Mouse (Mus musculus): ENCODE results near the gene Asb3.
"Not testable (repeated sequence)": the region's sequence is repeated elsewhere in the genome, so short reads cannot be mapped to it uniquely, and the experiment has no call there.

The Asb3 gene

DNA sequence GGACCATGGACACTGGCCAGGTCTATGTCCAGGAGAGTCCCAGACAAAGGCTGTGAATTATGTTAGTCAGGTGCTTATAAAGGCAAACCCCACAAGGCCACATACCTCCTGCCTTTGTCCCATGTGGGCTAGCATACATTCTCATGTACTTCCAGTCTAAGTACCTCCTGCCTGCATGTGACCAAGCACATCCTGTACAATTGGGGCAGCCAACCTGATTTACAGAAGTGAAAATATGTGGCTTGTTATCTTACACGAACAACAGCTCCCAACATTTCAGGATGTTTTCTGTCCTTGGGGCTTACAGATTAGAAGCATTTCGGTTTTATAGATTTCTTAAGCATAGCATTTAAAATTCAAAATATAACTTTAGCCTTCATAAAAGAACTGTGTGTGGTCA lies 114.8 kb downstream of the Asb3 start:
- DNase-seq (ENCODE audit: low spot score in 2 of 2) = no peak

DNA sequence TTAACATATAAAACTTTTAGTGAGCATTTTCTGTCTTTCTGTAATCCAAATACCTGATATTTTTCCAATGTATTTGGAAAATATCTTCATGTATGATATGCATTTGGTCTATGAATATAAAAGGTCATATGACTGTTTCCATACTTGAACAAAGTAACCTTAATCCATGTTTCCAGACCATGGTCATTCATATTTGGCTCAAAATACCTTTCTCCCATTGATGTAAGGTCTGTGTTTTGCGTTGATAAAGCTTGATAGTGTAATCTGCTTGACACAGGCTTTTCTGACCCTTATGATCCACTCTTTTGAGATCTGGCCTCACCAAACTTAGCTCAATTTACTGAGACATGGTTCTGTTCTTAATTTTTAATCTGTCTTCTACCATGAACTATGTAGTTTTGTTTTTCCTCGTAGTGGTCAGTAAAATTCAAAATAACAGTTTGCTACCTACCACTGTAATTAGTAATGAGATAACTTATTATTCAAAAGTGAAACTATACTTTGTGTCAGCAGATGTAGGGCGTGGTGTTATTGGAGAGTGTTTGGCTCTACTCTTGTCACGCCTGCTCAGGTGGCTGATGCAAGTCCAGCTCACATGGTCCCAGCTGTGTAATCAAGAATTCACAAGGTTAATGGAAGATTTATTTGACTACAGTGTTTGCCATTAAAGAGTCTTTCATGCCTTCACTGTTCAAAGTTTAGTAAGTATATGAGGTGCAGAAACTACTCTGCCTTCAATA lies 116.1 kb downstream of the Asb3 start:
- no peak for DNase-seq (ENCODE audit: low spot score in 2 of 2)

DNA sequence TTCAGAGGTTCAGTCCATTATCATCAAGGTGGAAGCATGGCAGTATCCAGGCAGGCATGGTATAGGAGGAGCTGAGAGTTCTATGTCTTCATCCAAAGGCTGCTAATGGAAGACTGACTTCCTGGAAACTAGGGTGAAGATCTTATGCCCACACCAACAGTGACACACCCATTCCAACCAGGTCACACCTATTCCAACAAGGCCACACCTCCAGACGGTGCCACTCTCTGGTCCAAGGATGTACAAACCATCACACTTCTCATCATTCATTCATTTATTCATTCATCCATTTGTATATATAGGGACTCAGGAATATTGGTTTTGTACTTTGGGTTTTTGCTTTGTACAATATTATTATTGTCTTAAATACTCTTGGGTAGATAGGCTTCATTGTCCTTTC lies 124.5 kb downstream of the Asb3 start:
- DNase-seq (ENCODE audit: low spot score in 2 of 2) = not testable (repeated sequence)

DNA sequence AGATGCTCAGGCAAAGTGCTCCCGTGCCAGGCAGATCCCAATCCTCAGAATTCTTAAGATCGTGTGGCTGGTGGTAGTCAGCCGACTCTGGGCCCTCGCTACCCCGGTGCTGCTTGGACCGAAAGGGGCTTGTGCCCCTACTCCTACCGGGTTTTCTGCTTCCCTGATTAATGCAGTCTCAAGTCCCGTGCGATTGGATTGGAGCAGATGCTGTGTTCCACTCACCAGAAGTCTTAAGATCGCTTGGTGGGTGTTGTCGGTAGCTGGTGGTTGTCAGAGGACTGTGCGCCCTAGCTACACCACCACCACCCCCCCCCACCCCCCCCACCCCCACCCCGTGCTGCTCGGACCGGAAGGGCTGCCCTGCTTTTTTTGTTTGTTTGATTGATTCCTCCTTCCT lies 132.2 kb downstream of the Asb3 start:
- DNase-seq (ENCODE audit: low spot score in 2 of 2) = not testable (repeated sequence)

DNA sequence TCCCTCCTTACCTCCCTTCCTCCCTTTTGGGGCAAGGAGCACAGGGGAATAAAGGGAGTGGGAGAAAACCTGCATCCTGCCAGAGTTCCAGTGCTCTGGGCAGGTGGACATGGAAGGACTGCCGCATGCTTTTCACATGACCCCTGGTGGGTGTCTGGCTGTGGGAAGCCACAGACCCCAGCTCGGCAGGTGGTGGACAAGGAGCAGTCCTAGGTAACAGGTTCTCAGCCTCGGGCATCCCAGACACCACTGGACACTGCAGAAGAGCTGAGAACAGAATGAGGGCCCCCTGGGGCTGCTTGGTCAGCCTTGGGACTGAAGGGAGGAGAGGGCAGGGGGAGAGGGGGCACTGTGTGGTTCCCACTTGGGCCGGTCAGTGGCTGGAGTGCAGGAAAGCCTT lies 149.7 kb downstream of the Asb3 start:
- no peak for DNase-seq (ENCODE audit: low spot score in 2 of 2)

DNA sequence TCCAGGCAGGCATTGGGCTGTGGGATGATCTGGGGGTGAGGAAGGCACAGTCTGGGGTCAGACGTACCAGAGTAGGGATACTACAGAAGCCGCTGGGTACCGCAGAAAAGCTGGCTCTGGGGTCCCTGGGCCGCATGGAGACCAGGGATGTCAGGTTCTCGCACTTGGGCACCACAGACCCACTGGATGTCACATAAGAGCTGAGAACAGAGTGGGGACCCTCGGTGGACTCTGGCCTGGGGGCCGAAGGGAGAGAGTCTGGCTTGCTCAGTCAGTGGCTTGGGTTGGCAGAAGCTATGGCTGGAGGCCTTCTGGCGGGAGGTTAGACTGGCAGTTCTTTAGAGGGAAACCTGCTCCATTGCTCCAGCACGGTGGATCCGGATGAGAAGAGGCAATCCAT lies 204.8 kb downstream of the Asb3 start:
- no peak for DNase-seq (ENCODE audit: low spot score in 2 of 2)

DNA sequence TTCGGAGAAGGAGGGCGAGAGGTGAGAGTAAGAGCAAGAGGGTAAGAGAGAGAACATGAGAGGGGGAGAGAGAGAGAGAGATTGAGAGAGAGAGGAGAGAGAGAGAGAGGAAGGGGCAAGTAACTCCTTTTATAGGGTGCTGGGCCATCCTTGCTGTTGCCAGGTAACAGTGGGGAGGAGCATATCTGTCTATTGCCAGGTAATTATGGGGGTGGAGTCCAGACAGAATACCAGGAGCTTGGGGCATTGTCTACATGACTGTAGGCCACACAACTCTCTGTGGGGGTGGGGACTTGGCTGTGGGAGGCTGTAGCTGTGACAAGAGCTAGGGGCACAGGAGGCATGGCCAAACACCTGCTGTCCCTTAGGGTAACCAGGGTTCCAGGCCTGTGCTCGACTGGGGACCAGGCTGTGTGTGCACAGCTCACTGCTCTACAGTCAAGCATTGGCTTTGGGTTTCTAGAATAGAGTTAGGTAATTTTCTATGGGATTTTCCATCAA lies 205.3 kb downstream of the Asb3 start:
- DNase-seq (ENCODE audit: low spot score in 2 of 2) = no peak

DNA sequence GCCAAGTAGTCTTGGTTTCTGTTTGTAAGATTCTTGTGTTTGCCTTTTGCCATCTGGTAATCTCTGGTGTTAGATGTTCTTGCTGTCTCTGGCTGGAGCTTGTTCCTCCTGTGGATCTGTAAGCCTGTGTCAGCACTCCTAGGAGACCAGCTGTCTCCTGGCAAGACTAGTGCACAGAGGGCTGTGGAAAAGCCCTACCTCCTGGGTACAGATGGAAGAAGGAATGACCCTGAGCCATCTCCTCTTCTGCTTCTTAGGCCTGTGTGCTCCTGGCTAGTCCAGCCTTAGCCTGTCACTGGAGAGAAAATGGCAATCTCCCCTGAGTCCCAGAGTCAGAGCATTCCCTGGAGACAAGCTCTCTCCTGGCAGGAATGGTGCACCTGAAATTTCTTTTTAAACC lies 214.3 kb downstream of the Asb3 start:
- DNase-seq (ENCODE audit: low spot score in 2 of 2) = not testable (repeated sequence)

DNA sequence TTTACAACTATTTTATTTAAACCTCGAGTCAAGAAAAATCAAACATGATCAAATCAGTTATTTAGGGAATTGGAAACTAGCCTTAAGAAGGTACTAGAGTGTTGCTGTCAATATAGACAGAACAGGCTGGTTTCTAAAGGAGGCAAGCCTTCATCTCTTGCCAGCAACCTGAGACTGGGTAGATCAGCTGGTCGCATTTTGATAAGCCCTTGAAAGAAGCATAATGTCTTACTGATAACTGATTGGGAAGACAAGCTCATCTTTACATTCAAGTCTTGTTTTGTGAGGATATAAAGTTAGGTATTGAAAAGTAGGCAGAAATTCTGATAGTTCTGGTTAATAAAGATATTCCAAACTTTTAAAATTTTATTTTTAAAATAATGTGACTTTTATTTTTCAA lies 217.0 kb downstream of the Asb3 start:
- DNase-seq (ENCODE audit: low spot score in 2 of 2) = no peak

DNA sequence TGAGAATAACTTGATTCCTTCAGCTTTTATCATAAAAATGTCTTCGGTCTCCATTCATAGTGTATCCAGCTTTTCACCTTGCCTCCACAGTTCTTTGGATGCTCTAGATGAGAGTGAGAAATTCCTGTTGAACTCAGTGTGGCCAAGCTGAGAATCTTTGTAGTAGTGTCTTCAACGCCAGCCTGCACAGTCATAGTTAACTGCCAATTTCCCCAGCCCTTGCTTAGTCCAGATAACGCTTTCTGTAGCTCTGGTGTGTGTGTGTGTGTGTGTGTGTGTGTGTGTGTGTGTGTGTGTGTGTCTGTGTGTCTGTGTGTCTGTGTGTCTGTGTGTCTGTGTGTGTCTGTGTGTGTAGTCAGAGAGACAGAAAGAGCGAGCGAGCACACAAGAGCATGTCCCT lies 220.1 kb downstream of the Asb3 start:
- no peak for DNase-seq (ENCODE audit: low spot score in 2 of 2)

DNA sequence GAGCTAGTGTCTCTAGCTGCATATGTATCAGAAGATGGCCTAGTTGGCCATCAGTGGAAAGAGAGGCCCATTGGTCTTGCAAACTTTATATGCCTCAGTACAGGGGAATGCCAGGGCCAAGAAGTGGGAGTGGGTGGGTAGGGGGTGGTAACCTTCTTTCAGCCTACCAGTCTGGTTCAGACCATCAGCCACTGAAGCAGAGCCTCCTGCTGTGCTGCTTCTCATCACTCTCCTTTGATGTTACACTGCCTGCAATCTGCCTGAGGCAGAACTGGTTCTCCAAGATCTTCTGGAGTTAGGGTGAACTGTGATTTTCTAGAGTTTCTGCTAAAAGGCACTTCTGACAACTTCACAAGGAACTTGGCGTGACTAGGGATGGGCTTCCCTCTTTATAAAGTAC lies 241.7 kb downstream of the Asb3 start:
- DNase-seq (ENCODE audit: low spot score in 2 of 2) = not testable (repeated sequence)

DNA sequence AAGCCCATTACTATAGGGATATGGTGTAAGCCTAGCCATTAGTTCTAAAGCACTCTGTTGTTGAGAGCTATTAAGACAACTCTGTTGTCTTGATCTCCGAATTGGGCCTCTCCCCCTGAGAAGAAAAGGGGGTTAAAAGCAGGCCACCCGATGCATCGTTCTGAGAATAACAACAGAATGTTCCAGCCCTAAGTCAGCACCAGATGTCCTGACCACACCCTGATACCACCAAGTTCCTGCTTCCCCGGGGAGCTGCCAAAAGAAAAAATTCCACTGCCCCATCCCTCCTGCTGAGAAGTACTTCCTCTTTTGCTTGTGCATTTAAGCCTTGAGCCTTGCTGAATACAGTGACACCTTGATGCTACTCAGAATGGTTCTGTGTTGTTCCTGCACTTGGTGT lies 248.5 kb downstream of the Asb3 start:
- DNase-seq (ENCODE audit: low spot score in 2 of 2) = not testable (repeated sequence)

DNA sequence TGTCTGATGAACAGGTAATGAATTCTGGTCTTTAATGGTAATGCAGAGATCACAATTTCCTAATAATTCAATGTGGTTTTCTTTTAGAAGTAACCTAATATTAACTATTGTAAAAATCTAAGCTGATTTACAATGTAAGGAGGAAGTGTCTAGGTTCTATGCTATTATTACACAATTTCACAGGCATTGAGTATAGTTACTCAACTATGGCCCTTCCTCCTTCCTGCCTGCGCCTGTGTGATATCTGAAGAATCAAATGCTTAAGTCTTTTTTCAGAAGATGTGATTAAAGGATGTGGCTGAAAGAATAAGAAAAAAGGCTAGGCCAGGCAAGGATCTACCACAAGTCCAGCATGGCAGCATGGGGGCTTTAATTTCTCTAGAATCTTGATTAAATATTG lies 249.6 kb downstream of the Asb3 start:
- DNase-seq (ENCODE audit: low spot score in 2 of 2) = not testable (repeated sequence)

DNA sequence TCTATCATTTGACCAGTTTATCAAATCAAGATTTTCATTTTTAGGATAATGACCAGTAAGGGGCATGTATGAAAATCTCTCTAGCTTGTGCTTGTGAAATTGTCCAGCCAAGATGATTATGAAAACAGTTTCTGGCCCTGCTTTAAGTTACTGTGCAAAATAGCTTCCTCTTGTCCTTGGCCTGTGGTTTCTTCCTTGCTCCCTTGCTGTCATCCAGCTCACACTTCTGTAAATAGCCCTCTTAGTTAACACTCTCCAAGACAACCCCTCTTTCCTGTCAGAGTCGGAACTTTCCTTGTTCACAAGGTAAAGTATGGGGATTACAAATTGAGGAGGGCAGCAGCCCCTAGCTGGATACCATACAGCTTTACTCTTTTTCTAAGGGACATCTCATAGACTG lies 253.2 kb downstream of the Asb3 start:
- not testable (repeated sequence) for DNase-seq (ENCODE audit: low spot score in 2 of 2)
